Mouse (Mus musculus) C2C12 (cell line): ENCODE measurements around the gene Clip1.

Experiments used
- CEBPB ChIP-seq: IDR thresholded peaks from one replicate; pipeline ENCODE4 v1.6.1; 2011; ENCODE audit warnings: low read depth, mild to moderate bottlenecking, control low read depth, moderate library complexity
- CTCF ChIP-seq: IDR thresholded peaks from one replicate; pipeline ENCODE4 v1.5.1; 2011; ENCODE audit not compliant: control insufficient read depth, insufficient read depth, insufficient read length
- MYOG ChIP-seq: IDR thresholded peaks from one replicate; pipeline ENCODE4 v1.6.1; 2011; ENCODE audit not compliant: control insufficient read depth, insufficient read length; ENCODE audit errors: extremely low read depth
- USF1 ChIP-seq: IDR thresholded peaks from one replicate; pipeline ENCODE4 v1.6.1; 2011; ENCODE audit warnings: low read depth, mild to moderate bottlenecking, control low read depth, moderate library complexity

- no peak for TF ChIP-seq CTCF
- no peak for TF ChIP-seq USF1
- TF ChIP-seq CEBPB, result no peak
- TF ChIP-seq MYOG, result no peak
Measured at GRCm38 (mm10) chr5:123664329-123664728, 20.1 kb downstream of the Clip1 start.
